Mouse (Mus musculus): ENCODE results near the gene A930017K11Rik. TPM values are rescaled to one million over a fixed set of nuclear protein-coding genes. Genes with fewer than 3 reads are reported as not detected.
A peak's percentile ranks its signal among the peaks of the same experiment; 100 is the strongest.

The A930017K11Rik gene
- polyA plus RNA-seq, 1 experiment from 2014 or later: 6.8 TPM

DNA sequence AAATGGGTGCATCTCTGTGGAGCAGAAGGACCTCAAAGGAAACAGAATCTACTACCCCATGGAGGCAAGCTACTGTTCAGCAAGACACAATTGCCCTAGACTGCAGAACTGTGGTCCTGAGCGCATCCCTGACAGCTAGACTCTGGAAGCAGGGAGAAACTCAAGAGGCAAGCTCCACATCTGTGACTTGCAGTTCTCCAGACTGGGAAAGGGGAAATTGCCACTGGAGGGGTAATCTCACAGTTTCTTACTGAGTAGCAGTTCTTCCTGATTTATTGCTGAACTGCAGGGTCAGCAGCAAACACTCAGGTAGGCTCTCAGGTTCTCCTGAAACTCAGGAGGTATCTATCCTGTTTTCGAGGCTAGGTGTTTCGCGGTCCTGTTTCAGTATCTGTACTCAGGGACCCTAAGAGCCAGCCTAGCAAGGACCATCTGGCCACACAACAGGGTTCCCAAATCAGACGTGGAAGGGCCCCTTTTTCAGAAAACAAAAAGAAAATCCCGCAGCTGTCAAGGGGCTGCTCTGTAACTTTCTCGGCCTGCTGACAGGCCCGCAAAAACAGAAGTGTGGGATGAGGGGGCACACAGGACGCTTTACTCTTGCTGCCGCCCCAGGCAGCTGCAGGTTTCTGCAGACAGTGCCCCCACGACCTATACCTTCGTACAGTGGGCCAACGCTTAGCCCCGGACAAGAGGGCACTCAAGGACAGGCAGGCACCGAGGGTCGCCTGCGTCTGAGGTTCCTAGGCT lies 32.4 kb upstream of the A930017K11Rik start:
- H3K4me1 ChIP-seq (replicated peaks; ENCODE audit: insufficient read depth, low read length): peaks cover 17% of the 10 kb centered on the region; the same call in 1 of the 2 replicates
- no peak for TF ChIP-seq CTCF (IDR thresholded peaks at IDR 0.05; ENCODE audit: low read depth)

DNA sequence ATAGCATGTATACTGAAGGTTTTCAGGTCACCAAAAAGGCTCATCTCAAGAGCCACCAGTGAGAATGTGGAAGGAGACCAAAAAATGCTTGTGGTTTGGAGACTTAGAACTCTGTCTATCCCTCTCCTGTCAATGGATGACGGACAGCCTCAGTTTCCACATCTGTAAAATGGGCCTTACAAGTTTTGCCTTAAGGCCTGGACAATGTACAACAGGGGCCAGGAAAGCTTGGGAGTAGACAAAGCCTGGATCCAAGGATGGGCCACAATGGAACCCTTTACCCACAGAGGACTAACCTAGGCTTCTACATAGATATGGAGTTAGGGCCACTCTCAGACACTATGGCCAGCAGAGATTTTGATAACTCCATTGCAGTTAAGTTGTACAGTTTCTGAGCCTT lies 31.7 kb upstream of the A930017K11Rik start:
- no peak for ATAC-seq (replicated peaks; ENCODE audit: low FRiP score, low read depth)
- 96% methylated on average over 1 of the region's 1 CpGs for WGBS
- no peak overlapping the region for H3K9ac ChIP-seq (ENCODE audit: low read depth, low read length)

More for the DNA sequence above, 32.4 kb upstream of the A930017K11Rik start:
- Histone ChIP-seq H3K9me3 (replicated peaks; ENCODE audit: low read length) (no peaks in the 10 kb centered on the region), H3K27me3 (ENCODE audit: insufficient read depth, low read length) (no peaks in the 10 kb centered on the region), H3K4me2 (ENCODE audit: low read length) (peak overlapping the region; percentile 94), H3K36me3 (ENCODE audit: insufficient read depth, low read length) (peaks cover 3% of the 10 kb centered on the region; the same call in 1 of the 2 replicates), H3K27ac (peak overlapping the region; percentile 85), H3K9ac (ENCODE audit: low read depth, low read length) (peak overlapping the region; percentile 92), H3K4me3 (replicated peaks; ENCODE audit: low read depth, low read length) (peak overlapping the region; percentile 89)
- WGBS: 8% methylated on average over 17 of the region's 17 CpGs
- ATAC-seq (replicated peaks; ENCODE audit: low FRiP score, low read depth) (no peak; the same call in 1 of the 2 replicates), DNase-seq (ENCODE audit: low spot score) (peak; percentile 11)

DNA sequence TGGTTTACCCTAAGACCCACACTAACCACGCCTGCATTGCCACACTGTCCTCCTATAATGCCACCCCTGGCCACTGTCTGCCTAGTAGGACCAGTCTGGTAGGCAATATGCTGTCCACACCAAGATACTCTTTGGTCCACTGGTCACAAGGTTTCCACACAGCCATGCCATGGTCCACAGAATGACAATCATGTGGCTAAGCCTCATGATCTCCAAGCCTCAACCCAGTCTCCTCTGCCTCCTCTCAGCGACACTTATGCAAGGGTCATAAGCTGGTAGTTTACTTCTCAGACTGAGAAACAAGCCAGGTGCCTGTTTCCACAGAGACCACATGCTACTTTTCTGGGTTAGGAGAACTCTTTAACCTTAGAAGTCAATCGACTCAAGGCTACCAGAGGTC lies 30.5 kb upstream of the A930017K11Rik start:
- H3K4me2 ChIP-seq (ENCODE audit: low read length): no peak overlapping the region
- H3K27me3 ChIP-seq (ENCODE audit: insufficient read depth, low read length): no peaks in the 10 kb centered on the region
- H3K4me3 ChIP-seq (replicated peaks; ENCODE audit: low read depth, low read length): no peak overlapping the region
- TF ChIP-seq CTCF (IDR thresholded peaks at IDR 0.05; ENCODE audit: low read depth): no peak
- peaks cover 17% of the 10 kb centered on the region; the same call in 1 of the 2 replicates for H3K4me1 ChIP-seq (replicated peaks; ENCODE audit: insufficient read depth, low read length)
- DNase-seq (ENCODE audit: low spot score) (no peak), ATAC-seq (replicated peaks; ENCODE audit: low FRiP score, low read depth) (no peak)
- H3K36me3 ChIP-seq (ENCODE audit: insufficient read depth, low read length): 0 out of 2 replicates have a peak, but pooled peaks cover 3% of the 10 kb centered on the region
- H3K9ac ChIP-seq (ENCODE audit: low read depth, low read length): no peak overlapping the region
- no peak overlapping the region for H3K27ac ChIP-seq
- whole genome bisulfite sequencing: 70% methylated on average over 3 of the region's 3 CpGs
- no peaks in the 10 kb centered on the region for H3K9me3 ChIP-seq (replicated peaks; ENCODE audit: low read length)

More for the DNA sequence above, 31.7 kb upstream of the A930017K11Rik start:
- Histone ChIP-seq H3K4me3 (replicated peaks; ENCODE audit: low read depth, low read length) (0 out of 2 replicates have a peak overlapping the region, but pooled peaks have one; percentile 89), H3K27me3 (ENCODE audit: insufficient read depth, low read length) (no peaks in the 10 kb centered on the region), H3K36me3 (ENCODE audit: insufficient read depth, low read length) (0 out of 2 replicates have a peak, but pooled peaks cover 2% of the 10 kb centered on the region), H3K9me3 (replicated peaks; ENCODE audit: low read length) (no peaks in the 10 kb centered on the region), H3K4me2 (ENCODE audit: low read length) (peak overlapping the region; percentile 94; the same call in 1 of the 2 replicates), H3K4me1 (replicated peaks; ENCODE audit: insufficient read depth, low read length) (peaks cover 17% of the 10 kb centered on the region; the same call in 1 of the 2 replicates), H3K27ac (no peak overlapping the region)
- TF ChIP-seq CTCF (IDR thresholded peaks at IDR 0.05; ENCODE audit: low read depth): no peak
- DNase-seq (ENCODE audit: low spot score): no peak

DNA sequence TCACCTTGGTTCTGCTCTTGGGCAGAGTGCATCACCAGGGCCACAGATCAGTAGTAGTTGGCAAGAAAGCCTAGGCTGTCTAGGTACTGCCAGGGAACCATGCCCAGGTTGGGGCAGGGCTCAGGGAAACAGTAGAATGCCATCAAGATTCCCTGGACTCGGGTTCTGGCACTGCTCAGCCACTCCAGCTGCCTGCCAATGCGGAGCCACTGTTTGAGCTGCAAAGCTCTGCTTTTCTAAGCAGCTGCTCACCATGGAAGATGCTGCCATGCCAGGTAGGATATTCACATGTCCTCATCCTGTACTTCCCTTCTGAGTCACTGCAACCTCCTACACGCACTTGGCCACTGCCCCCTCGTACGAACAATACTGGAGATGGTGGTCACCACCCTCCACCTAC lies 28.5 kb upstream of the A930017K11Rik start:
- WGBS: 63% methylated on average over 5 of the region's 5 CpGs
- Histone ChIP-seq H3K4me3 (replicated peaks; ENCODE audit: low read depth, low read length) (no peak overlapping the region), H3K9me3 (replicated peaks; ENCODE audit: low read length) (no peaks in the 10 kb centered on the region), H3K36me3 (ENCODE audit: insufficient read depth, low read length) (0 out of 2 replicates have a peak, but pooled peaks cover 5% of the 10 kb centered on the region), H3K4me1 (replicated peaks; ENCODE audit: insufficient read depth, low read length) (peaks cover 17% of the 10 kb centered on the region; the same call in 1 of the 2 replicates), H3K4me2 (ENCODE audit: low read length) (no peak overlapping the region), H3K9ac (ENCODE audit: low read depth, low read length) (no peak overlapping the region), H3K27me3 (ENCODE audit: insufficient read depth, low read length) (no peaks in the 10 kb centered on the region), H3K27ac (0 out of 2 replicates have a peak overlapping the region, but pooled peaks have one; percentile 5)
- ATAC-seq (replicated peaks; ENCODE audit: low FRiP score, low read depth) (no peak), DNase-seq (ENCODE audit: low spot score) (no peak)
- TF ChIP-seq CTCF (IDR thresholded peaks at IDR 0.05; ENCODE audit: low read depth): no peak

DNA sequence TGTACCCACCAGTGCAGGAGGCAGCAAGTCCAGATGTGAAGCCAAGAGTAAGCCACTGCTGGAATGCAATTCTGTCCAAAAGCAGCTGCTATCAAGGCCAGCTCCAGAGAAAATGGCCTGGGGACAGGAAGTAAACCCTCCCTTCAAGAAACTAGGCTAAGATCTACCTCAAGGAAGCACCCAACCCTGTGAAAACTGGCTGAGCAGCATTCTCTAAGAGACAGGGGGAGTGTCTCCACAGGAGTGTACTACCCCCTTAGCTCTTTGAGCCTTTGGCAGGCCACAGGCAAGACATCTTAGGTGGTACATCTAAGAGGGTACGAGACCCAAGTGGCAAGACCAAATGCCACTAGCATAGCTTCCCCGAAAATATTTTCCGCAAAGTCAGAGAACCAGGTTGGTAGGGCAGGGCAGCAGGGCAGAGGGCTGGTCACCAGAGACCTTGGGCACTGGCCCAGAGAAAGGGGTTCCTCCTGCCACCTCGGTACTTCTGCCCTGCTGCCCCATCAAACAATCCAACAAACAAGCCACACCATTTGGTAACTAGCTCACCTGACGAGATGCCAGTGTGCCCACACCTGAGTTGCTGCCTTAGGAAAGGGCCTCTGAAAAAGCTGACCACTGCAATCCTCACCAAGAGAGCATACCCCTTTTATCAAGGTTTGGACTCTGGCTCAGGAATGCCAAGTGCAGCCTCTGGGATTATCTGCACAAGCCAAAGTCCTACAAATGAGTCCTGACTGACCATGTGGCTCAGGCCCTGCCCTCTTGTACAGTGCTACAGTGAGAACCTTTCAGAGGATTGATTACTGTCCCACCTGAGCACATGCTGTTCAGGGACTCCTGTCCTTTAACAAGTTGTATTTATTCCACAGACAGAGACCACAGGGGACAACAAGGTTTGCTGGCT lies 27.7 kb upstream of the A930017K11Rik start:
- DNase-seq (ENCODE audit: low spot score): peak; percentile 7

More for the DNA sequence above, 27.7 kb upstream of the A930017K11Rik start:
- no peaks in the 10 kb centered on the region for H3K27me3 ChIP-seq (ENCODE audit: insufficient read depth, low read length)
- H3K4me1 ChIP-seq (replicated peaks; ENCODE audit: insufficient read depth, low read length): peaks cover 17% of the 10 kb centered on the region; the same call in 1 of the 2 replicates
- TF ChIP-seq CTCF (IDR thresholded peaks at IDR 0.05; ENCODE audit: low read depth): no peak
- peak overlapping the region; percentile 19; the same call in 1 of the 2 replicates for H3K27ac ChIP-seq
- H3K9me3 ChIP-seq (replicated peaks; ENCODE audit: low read length): no peaks in the 10 kb centered on the region
- no peak overlapping the region for H3K4me2 ChIP-seq (ENCODE audit: low read length)
- H3K9ac ChIP-seq (ENCODE audit: low read depth, low read length): no peak overlapping the region
- 79% methylated on average over 5 of the region's 5 CpGs for WGBS
- H3K4me3 ChIP-seq (replicated peaks; ENCODE audit: low read depth, low read length): no peak overlapping the region
- 0 out of 2 replicates have a peak, but pooled peaks have one; percentile 33 for ATAC-seq (replicated peaks; ENCODE audit: low FRiP score, low read depth)
- H3K36me3 ChIP-seq (ENCODE audit: insufficient read depth, low read length): 0 out of 2 replicates have a peak, but pooled peaks cover 5% of the 10 kb centered on the region

Measured in kidney, postnatal 0 days (tissue).